Mouse (Mus musculus): ENCODE measurements around the gene Gm10160. TPM values are rescaled to one million over a fixed set of nuclear protein-coding genes. Genes with fewer than 3 reads are reported as not detected.
"Not testable (repeated sequence)": the region's sequence is repeated elsewhere in the genome, so short reads cannot be mapped to it uniquely, and the experiment has no call there.

Gm10160 gene
- polyA plus RNA-seq, 1 experiment, result not detected

- DNase-seq (ENCODE audit: extremely low spot score in 1 of 2, low spot score in 1 of 2), result no peak
These were observed 3.6 kb upstream of the Gm10160 start, which contains the start of gene Tm6sf1 for GRCm38 (mm10) chr7:81858968-81859721. Gene Tm6sf1, plus strand, starts transcription at chr7:81859001.

DNA sequence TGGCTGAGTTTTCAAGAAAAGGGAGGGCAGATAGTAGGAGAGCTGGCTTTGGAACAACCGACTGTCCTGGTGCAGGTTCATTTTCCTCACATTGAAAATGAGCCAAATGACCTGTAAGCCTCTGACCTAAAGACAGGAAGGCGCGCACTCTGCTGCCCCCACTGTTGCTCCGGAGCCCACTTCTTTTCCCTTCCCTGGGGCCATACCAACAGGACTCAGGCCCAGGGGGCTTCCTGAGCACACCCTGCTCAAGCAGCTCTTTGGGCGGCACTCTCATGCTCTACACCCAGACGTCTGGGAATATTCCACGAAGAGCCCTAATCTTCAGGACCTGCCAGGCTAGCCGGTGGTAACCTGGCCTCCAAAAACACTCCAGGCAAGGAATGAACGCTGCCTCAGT, 2.6 kb upstream of the Gm10160 start:
- DNase-seq (ENCODE audit: extremely low spot score in 1 of 2, low spot score in 1 of 2), result no peak

DNA sequence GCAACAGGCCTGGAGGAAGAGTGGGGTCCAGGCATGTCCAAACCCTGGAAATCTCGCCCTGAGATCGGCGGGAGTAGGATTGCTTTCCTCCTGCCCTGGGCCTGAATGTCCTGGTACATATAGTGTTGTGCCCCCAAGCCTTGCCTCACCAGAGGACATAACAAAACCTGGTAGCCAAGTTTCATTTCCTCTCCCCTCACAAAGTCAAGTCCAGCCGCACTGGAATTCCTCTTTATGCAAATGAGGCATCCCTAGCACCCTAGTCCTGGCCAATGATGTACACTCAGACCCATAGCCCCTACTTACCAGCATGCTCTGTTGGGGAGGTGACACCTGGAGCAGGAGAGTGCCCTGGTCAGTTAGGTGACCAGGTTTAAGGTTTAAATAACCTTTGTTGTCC, 627 bp upstream of the Gm10160 start:
- DNase-seq (ENCODE audit: extremely low spot score in 1 of 2, low spot score in 1 of 2), result no peak

- no peak for DNase-seq (ENCODE audit: extremely low spot score in 1 of 2, low spot score in 1 of 2)
These were observed 856 bp downstream of the Gm10160 start for GRCm38 (mm10) chr7:81854568-81855307.

DNA sequence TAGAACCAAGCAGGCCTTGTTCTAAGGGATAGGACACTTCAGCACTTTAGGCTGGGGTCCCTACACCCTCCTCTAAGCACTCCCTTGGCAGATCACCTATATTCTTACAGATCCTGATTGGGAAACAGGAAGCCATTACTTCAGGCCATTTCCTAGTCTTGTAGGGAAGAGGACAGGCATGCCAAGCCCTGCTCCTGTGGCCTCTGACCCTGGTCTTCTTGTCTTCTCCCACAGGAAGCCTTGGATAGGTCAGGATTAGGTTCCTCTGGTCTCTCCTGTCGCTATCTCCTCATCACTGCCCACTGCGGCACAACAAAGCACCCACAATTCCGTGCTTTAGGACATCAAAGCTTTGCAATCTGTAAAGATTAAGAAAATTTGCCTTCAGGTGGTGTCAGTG, 3.9 kb downstream of the Gm10160 start:
- DNase-seq (ENCODE audit: extremely low spot score in 1 of 2, low spot score in 1 of 2), result no peak

DNA sequence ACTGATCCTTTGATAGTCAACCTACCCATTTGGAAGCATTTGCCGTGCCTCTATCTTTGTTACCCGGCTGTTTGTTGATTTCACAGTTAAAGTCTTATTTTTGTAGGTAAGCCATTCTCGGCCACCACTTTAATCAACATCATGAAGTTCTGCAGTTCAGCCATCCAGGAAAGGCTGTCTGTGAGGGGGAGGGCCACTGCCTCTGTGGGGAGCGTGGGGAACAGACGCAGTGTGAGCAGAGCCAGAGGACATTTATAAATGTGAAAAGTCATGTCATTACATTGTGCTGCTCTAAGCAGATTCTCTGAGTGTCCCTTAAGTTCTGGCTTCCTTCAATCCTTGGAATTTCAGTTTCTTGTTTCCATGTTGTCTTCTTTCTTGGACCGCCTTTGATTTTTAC, 5.4 kb downstream of the Gm10160 start:
- no peak for DNase-seq (ENCODE audit: extremely low spot score in 1 of 2, low spot score in 1 of 2)

DNA sequence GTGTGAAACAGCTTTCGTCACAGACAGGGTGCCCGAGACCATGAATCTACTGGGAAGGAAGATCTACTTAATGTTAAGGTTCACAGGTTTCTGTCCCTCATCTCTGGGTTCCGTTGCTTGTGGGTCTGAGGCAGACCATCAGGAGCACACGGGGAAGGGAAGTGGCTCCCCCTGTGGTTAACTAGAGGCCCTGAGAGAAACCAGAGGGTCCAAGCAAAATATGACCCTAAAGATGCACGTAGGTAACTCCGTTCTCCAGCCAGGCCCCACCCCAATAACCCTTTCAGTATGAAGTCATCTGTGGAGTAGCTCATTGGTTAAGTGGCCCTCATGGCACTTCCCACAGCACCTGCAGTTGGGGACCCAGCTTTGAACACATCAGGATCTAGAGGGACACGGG, 6.0 kb downstream of the Gm10160 start:
- no peak for DNase-seq (ENCODE audit: extremely low spot score in 1 of 2, low spot score in 1 of 2)

DNA sequence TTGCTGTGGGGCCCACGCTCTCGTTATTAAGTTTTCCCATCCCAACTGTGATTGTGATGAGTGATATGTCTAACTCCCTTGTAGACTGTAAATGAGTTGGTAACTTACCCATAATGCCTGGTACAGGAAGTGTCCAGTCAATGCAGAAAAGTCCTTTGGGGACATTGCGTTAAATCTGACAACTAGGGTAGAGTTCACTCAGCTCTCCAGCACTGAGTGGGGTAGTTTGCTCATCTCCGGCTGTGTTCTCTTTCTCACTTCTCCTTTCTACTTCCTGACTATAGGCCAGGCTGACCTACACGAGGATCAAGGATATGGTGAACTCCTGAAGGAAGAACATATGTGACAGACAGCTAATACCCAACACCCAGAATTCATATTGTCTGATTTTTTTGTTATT, 6.4 kb downstream of the Gm10160 start:
- no peak for DNase-seq (ENCODE audit: extremely low spot score in 1 of 2, low spot score in 1 of 2)

DNA sequence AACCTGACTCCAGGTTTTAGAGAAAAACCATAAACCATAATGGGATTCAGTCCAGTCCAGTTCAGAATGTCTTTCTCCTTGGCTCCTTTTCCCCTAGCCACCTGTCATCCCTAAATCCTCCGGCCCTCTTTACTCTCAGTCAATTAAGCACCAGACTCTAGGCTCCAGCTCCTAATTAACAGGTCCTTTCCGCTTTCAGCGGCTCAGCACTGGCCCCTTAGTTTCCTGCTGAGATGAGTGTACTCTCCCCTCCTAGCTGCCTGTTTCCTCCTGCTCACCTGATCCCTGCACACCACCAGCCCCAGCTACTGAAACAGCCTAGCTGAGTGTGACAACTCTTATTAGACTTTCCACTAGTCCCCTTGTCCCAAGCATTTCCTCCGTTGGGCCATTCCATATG, 7.8 kb downstream of the Gm10160 start:
- DNase-seq (ENCODE audit: extremely low spot score in 1 of 2, low spot score in 1 of 2), result no peak

GRCm38 (mm10) chr7:81847010-81847409, 8.6 kb downstream of the Gm10160 start:
- no peak for DNase-seq (ENCODE audit: extremely low spot score in 1 of 2, low spot score in 1 of 2)

GRCm38 (mm10) chr7:81846008-81846407, 9.6 kb downstream of the Gm10160 start:
- DNase-seq (ENCODE audit: extremely low spot score in 1 of 2, low spot score in 1 of 2), result no peak

GRCm38 (mm10) chr7:81845313-81845712, 10.3 kb downstream of the Gm10160 start:
- DNase-seq (ENCODE audit: extremely low spot score in 1 of 2, low spot score in 1 of 2), result no peak

- no peak for DNase-seq (ENCODE audit: extremely low spot score in 1 of 2, low spot score in 1 of 2)
These were observed 10.8 kb downstream of the Gm10160 start for GRCm38 (mm10) chr7:81844801-81845200.

- DNase-seq (ENCODE audit: extremely low spot score in 1 of 2, low spot score in 1 of 2), result no peak
These were observed 11.7 kb downstream of the Gm10160 start for GRCm38 (mm10) chr7:81843903-81844302.

DNA sequence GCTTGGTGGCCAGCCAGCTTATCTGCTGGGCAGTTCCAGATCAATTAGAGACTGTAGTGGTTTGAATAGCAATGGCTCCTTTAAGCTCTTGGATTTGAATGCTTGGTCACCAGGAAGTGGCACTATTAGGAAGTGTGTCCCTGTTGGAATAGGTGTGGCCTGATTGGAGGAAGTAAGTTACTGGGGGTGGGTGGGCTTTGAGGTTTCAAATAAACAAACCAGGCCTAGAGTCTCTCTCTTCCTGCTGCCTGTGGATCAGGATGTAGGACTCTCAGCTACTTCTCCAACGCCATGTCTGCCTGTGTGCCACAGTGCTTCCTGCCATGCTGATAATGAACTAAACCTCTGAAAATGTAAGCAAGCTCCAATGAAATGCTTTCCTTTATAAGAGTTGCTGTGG, 12.6 kb downstream of the Gm10160 start:
- no peak for DNase-seq (ENCODE audit: extremely low spot score in 1 of 2, low spot score in 1 of 2)

DNA sequence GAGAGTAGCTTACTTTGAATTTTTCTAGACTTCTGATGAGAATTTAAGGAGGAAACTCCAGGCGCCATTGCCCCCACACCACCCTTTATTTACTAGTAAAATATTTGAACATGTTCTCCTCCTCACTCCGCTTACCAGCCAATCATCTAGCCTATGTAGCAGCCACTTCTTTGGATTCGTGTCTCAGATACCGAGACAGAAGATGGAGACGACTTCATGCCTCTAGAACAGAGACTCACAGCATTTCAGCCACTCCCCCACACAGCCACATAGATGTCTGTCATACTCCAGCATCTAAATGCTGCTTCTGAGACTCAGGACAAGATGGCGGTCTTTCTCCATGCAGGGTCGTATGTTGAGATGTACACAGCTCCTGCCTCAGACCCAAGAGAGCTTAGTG, 13.5 kb downstream of the Gm10160 start:
- no peak for DNase-seq (ENCODE audit: extremely low spot score in 1 of 2, low spot score in 1 of 2)

- no peak for DNase-seq (ENCODE audit: extremely low spot score in 1 of 2, low spot score in 1 of 2)
These were observed 14.2 kb downstream of the Gm10160 start for GRCm38 (mm10) chr7:81841439-81841838.

DNA sequence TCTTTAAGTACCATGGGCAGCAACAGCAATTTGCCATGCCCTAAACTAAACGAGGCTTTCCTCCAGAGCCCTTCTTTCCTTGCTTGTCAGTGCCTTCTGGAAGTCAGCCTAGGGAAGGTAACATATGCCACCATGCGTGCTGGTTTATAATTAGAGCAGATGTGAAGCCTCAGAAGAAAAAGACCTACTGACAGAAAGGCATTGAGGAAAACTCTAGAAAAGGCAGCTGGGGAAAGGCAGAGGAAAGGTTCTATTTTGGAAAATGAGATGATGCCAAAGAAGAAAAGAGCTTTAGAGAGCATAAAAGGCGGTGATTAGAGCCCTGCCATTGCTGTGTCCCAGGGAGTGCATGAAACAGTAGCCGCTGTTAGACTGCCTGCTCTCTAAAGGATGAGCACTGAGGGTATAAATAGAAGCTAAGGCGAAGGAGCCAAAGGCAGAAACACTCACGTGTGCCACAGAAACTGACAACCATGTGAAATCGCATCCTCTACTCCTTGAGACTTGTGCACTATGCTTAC, 14.9 kb downstream of the Gm10160 start:
- peak in 1 of 2 experiments; percentile 77 for DNase-seq (ENCODE audit: extremely low spot score in 1 of 2, low spot score in 1 of 2)

- DNase-seq (ENCODE audit: extremely low spot score in 1 of 2, low spot score in 1 of 2), result no peak
These were observed 15.8 kb downstream of the Gm10160 start for GRCm38 (mm10) chr7:81839746-81840145.

- DNase-seq (ENCODE audit: extremely low spot score in 1 of 2, low spot score in 1 of 2), result not testable (repeated sequence)
These were observed 17.8 kb downstream of the Gm10160 start for GRCm38 (mm10) chr7:81837771-81838170.

DNA sequence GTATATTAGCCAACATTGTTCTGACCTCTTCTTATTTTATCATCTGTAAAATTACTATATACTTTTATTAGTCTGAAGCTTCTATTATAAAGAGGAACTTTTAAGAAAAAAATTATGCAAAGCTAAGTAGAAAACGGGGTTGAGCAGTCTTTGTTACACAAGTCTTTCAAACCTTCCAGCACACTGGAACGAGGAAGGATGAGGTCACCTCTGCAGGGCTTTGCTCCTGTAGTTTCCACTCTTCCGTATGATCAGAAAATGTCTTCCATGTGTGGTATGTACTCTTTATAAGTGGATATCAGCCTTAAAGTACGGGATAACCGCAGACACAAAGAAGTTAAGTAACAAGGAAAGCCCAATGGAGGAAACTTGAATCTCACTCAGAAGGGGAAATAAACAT, 20.2 kb downstream of the Gm10160 start:
- no peak for DNase-seq (ENCODE audit: extremely low spot score in 1 of 2, low spot score in 1 of 2)

- no peak for DNase-seq (ENCODE audit: extremely low spot score in 1 of 2, low spot score in 1 of 2)
These were observed 20.7 kb downstream of the Gm10160 start for GRCm38 (mm10) chr7:81834847-81835246.
